Comparison of ENCODE assay signal across 15 mouse cellular contexts in the genomic region with DNA sequence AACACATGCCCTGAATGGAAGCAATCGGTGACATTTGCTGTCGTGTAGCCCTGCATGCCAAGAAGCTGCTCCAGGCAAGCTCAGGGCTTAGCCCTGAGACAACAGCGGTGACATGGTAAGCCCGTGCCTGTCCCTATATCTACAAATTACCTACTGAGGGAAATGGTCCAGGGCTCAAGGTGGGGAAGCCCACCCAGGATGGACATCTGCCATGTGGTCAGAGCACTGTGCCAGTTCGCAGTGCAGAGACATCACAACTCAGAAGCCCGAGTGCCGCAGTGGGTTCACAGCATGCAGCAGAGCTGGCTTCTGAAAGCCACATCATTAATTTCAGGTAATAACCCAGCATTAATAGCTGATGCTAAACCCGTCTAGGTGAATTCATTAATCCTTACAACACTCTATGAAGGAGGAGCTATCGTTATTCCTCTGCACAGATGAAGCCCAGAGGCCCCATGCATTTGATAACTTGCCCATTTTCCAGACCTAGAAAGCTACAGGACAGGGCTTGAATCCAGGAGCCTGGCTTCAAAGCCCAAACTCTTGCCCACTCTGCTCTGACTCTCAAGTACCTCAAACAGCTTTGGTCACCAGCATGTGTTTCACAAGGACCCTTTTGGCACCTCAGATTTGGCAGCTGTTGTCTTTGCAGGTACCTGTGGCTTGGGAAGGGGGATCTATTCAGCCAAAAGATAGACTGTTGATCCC.
"Had no signal": no experiment of that assay in that cellular context is flagged by ENCODE, and none has a peak within 500 bp of the region (broad histone marks: within the 10 kb centered on the region; RNA-seq: fewer than 3 reads in every experiment).

No protein-coding gene starts in this region.

- H3K9ac ChIP-seq: heart, embryonic 12.5 days; hindbrain, embryonic 15.5 days; intestine, embryonic 15.5 days; limb, embryonic 12.5 days; liver, embryonic 13.5 days had no signal

- H3K4me1 ChIP-seq: liver, embryonic 13.5 days had no signal

- H3K4me3 ChIP-seq: gastrocnemius, adult 2 months; heart, embryonic 10.5 days; heart, embryonic 12.5 days; hindbrain, embryonic 15.5 days; intestine, embryonic 15.5 days; layer of hippocampus, adult 2 months; left cerebral cortex, adult 2 months; limb, embryonic 10.5 days; limb, embryonic 12.5 days; liver, embryonic 13.5 days had no signal

- H3K36me3 ChIP-seq: heart, embryonic 10.5 days; heart, embryonic 12.5 days; hindbrain, embryonic 15.5 days; intestine, embryonic 15.5 days; limb, embryonic 10.5 days; limb, embryonic 12.5 days; liver, embryonic 13.5 days had no signal

- H3K9me3 ChIP-seq: heart, embryonic 10.5 days; heart, embryonic 12.5 days; hindbrain, embryonic 15.5 days; intestine, embryonic 15.5 days; limb, embryonic 10.5 days; limb, embryonic 12.5 days; liver, embryonic 13.5 days had no signal

- ATAC-seq: inflammation-experienced regulatory T-cells, adult 6 months; intestine, embryonic 15.5 days; intestine, postnatal 0 days had no signal

- DNase-seq: gastrocnemius, postnatal 25 days; kidney, adult 8-10 months; liver, embryonic 13.5 days had no signal

- H3K27ac ChIP-seq: gastrocnemius, adult 2 months; heart, embryonic 10.5 days; hindbrain, embryonic 15.5 days; intestine, embryonic 15.5 days; layer of hippocampus, adult 2 months; left cerebral cortex, adult 2 months; limb, embryonic 10.5 days; limb, embryonic 12.5 days; liver, embryonic 13.5 days had no signal

- H3K27me3 ChIP-seq: heart, embryonic 12.5 days; hindbrain, embryonic 15.5 days; intestine, embryonic 15.5 days; liver, embryonic 13.5 days had no signal

- H3K4me2 ChIP-seq: heart, embryonic 12.5 days; hindbrain, embryonic 15.5 days; intestine, embryonic 15.5 days; limb, embryonic 12.5 days; liver, embryonic 11.5 days; liver, embryonic 13.5 days had no signal
